Mouse (Mus musculus): Measurements from ENCODE around the gene Ccl27a.

The Ccl27a gene

DNA sequence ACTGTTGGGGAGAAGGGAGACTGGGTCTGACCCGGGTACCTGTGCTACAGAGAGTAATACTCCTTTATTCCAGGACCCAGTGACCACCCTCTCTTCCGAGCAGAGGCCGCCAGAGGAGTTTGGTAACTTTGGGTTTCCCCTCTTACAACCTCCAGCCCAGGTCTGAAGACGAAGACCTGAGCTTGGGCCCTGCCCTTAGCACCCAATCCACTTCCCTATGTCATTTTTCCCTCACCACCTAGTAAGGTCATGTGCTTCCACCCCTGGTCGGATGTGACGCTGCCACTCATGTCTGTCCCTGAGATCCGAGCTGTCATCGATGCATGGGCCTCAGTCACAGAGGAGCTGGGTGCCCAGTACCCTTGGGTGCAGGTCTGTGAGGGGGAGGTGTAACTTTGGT lies 17.6 kb downstream of the Ccl27a start:
- in situ Hi-C loops (cut with MboI, MseI): loop anchor here (25.0 kb wide), 1 partner anchor 156 kb away; the partner anchor contains the start of gene Gm21541

DNA sequence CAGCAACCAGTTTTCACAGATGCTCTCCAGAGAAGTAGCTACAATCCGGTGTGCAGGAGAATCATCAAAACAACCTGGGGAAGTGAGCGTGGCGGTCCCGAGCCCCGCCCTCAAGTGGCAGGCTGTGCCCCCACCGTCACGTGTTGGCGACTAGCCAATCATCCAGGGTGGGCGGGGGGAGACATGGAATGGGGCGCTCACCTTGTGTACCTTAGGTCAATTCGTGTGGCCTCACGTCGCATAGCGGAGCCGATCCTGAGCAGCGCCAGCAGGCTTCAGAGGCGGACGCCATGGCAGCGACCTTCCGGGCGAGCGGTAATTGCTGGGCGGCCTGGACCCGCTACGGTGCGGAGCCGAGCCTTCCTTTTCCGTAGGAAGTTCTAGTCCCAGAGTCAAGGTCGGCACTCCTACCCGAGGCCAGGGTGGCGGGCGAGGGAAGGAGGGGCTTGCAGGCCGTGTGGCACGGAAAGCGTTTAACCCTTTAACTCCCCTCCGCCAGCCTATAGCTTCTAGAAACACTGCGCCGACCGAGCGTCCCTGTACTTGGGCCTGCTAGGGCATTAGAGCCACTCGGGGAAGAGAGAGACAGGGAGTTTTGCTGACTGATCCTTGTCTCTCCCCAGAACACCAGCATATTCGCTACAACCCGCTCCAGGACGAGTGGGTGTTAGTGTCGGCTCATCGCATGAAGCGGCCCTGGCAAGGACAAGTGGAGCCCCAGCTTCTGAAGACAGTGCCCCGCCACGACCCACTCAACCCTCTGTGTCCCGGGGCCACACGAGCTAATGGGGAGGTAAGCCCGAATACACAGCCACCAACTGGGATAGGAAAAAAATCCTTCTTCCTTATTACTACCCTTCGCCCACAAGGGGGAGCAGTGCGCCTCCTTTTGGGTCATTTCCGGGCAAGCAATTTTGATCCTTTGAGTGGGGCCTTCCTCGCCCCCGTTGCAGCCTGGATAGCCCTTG lies 18.4 kb downstream of the Ccl27a start, which contains the start of gene Sigmar1:
TSS of gene Sigmar1 (minus strand) at position 820 of the 968 bp plus-strand sequence.
- in situ Hi-C loops (cut with MboI, MseI): loop anchor here (25.0 kb wide), 1 partner anchor 157 kb away; the partner anchor contains the start of gene Gm21541

DNA sequence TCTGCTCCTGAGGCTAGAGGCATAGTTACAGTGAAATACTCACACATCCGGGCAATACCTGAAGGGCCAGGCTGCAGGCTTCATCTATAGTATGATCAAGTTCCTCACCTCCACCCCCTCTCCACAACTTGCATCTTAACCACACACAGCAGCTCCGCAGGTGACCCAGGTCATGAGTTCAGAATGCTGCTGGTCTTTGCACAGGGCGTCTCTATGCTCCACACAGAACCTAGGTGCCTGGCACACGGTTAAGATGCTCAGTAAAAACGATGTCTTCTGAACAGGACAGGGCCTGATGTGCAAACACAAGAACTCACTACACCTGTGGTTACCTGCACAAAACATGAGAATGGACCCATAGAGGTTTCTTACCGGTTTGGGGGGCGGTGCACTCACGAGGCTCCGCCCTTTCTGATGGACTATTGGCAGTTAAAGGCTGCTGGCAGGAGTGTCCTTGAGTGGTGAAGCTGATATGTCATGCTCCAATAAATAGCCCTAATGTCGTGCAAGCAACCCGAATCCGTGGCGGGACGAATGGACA lies 19.2 kb downstream of the Ccl27a start, which contains the start of gene Galt:
TSS of gene Galt (plus strand) at position 432 of the 541 bp plus-strand sequence.
- in situ Hi-C loops (cut with MboI, MseI): loop anchor here (25.0 kb wide), 1 partner anchor 157 kb away; the partner anchor contains the start of gene Gm21541

DNA sequence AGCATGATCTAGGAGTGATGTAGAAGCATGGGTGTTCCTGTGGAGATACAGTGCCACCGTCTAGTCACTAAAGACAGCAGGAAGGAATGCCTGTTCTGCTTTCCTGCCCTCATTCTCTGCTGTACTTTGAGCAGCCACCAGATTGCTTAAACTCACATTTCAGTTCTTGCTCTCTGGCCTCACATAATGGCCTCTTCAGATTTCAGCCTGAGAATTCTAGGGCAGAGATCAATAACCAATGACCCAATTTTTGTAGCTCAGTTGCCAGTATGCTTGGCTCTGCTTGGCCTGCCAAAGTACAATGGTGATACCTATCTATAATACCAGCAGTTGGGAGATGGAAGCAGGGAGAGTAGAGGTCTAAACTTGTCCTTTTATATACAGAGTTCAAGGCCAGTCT lies 29.0 kb downstream of the Ccl27a start:
- in situ Hi-C loops (cut with MboI, MseI): no loop called here

DNA sequence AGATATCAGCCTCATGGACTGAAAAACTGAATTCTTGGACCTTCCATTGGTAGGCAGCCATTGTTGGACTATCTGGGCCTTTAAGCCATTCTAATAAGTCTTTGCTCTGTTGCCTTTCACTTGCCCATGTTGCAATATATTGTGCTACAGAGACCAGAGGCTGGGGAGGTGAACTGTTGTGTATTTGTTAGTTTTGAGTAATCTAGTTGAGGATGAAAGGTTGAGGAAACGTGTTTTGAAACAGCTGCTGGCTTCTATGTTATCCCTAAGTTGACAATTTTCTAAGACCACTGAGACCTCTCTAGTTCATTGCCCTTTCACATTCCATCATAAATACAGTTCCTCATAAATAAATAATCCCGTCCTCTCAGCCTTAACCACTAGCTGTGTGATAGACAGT lies 29.9 kb downstream of the Ccl27a start:
- in situ Hi-C loops (cut with MboI, MseI): no loop called here

DNA sequence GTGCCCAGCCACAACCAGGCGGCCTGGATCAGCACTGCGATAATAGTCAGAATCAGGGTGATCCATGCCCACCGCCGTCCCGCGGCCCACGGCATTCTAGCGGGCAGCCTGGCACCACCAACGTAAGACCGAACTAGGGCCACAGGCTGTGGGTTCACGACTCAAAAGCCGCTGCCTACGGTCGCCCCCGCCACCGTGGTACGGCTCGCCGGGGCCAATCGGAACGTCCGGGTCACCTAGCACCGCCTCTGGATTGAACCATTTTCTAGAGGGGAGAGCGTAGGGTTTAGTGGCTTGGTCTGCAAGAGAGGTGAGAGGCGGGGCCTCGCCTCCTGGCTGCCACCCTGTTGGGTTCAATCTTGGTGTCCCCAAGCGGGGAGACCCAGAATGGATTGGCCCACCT lies 32.9 kb downstream of the Ccl27a start:
- in situ Hi-C loops (cut with MboI, MseI): no loop called here

DNA sequence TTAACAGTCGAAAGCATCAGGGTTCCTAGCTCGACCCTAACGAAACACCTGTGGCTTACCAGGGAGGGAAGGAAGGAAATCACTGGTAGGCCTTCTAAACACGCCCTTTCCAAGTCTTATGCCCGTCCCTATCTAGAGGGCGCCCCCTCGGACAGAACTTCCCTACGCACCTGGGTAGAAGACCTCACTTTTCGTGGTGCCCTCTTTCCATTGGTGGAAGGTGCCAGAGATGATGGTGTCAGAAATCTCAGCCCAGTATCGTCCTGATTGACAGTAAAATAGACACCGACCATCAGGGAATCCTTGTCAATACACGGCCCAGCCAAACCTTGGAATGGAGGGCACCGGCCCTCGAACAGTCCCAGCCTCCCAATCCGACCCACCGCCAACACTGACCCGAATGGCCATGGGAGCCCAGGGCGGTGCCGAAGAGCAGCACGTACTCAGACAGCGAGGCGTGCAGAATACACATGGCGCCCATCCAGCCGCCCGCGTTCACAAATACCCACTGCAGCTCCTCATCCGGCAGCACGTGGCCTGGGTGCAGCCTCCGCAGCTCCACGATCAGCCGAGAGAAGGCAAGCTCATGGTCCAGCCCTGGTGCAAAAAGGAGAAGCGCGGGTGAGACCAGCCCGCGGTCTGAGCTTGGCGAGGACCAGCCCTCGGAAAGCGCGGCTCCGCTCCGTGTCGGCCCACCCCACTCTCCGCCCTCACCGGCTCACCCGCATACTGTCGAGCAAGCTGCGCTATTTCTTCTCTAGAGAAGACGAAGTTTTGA lies 33.5 kb downstream of the Ccl27a start:
- in situ Hi-C loops (cut with MboI, MseI): no loop called here

DNA sequence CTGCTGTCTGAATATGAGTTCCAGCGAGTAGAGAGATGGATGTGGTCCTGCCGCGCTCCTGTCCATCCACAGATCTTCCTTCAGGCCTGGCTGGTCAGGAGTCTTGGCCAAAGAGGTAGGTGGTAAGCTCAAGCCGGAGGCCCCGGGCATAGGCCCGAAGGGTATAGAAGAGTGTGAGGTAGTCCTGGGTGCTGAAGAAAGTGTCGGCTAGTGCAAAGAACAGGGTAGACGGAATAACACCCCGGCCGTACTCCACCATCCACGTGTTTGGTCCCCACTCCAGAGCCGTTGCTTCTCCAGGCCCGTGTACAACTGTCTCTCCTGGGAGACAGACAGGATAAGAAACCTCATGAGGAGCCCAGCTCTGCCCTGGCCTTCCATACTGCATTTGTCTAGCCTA lies 34.8 kb downstream of the Ccl27a start:
- in situ Hi-C loops (cut with MboI, MseI): loop anchor here (10.0 kb wide), 1 partner anchor 1206 kb away; the partner anchor contains the start of gene Dnajb5

DNA sequence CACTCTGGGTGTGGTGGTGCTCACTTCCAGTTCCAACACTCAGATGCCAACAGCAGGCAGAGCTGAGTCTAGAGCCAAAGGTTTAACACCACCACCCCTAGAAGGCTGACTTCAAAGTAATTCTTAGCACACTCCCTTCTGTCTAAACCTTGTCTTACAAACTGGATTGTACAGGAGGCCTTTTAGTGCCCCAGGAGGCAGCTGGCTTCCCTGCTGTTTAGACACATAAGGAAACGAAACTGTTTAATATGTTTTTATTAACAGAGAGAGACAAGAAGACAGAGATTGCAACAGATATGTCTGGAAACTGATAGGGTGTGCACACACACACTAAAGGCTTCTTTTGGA lies 35.8 kb downstream of the Ccl27a start:
- in situ Hi-C loops (cut with MboI, MseI): loop anchor here (10.0 kb wide), 1 partner anchor 1207 kb away; the partner anchor contains the start of gene Dnajb5

DNA sequence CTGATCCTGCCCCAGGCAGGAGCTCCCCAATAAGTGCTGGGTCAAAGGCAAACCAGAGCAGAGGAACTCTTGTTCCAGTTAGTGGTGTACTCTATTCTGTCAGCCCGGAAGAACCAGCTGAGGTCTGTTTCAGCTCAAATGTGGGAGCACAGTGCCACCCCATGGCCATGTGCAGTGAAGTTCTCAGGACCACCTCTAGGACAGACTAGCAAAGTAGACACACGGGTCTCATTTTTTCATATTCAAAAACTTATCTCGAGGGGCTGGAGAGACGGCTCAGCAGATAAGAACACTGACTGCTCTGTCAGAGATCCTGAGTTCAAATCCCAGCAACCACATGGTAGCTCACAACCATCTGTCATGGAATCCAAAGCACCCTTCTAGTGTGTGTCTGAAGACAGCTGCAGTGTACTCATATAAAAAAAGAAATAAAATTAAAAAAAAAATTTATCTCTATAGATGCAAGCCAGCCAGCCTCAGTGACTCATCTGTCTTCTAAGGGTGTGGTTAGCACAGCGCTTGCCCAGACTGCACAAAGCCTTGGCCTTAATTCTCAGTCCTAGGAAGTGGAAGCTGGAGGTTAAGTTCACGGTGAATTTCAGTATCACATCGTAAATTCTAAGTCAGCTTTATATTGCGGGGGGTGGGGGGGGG lies 36.3 kb downstream of the Ccl27a start:
- in situ Hi-C loops (cut with MboI, MseI): loop anchor here (10.0 kb wide), 1 partner anchor 1207 kb away; the partner anchor contains the start of gene Dnajb5

DNA sequence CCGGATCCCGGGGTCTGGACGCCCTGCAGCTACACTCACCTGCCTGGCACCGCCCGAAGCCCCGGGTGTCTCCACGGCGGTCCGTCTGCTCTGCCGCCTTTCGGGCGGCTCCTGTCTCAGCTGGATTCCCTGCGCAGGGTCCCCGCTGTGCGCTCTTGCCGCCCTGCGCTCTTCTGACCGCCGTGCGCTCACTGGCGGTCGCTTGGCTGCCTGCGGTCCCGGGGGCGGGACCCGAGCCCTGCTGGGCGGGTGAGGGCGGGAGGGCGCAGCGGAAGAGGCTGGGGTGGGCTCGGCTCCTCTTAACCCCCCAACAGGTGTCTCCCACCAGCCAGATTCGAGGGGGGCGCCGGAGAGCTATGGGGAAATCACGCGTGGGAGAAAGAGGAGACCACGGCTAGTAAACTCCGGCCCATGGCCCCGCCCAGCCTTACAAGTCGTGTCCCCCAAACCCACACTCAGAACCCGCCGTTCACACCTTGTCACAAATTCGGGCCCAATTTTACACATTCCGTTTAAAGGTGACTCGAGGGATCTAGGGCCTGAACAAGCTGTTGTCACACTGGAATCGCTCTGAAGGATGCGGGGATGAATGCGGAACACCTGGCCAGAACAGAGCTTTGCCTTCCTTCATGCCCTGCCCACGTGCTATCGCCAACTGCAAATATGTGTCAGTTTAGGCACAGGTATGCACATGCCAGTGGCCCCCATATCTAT lies 42.8 kb downstream of the Ccl27a start, which contains the start of gene Arid3c:
TSS of gene Arid3c (minus strand) at position 91 of the 714 bp plus-strand sequence.
- in situ Hi-C loops (cut with MboI, MseI): loop anchor here (10.0 kb wide), 1 partner anchor 1214 kb away; the partner anchor contains the start of gene Dnajb5

DNA sequence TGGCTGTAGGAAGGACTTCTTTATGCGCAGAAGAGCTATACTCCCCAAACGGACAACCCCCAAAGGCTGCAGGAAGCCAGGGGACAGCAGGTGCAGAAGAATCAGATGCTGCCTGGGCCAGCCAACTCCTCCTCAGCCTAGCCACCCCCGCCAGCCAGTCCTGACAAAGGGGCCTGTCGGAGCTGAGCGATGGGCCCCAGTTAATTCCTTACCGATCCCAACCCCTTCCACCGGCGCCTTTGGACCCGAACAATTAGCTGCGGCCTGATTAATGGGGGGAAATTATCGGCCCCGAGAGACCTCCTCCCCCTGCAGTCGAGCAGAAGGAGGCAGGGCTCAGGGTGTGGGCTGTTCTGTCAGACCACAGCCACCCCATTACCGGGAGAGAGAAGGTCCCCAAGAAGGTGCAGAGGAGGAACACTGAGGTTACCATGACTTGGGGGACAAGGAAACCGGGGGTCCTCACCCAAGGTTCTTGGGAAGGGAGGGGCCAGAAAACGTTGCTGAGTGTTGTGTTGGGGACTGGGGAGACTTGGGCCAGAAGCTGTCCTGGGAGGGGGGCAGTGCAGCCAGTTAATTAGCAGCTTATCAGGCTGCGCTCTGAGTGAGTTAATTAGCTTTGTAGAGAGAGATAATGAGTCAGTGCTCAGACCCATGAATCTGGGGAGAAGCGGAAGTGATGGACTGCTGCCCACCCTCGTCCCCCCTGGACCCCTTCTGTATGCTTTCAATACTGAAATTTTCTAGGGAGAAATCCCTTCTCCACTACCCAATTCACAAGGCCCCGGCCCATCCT lies 47.0 kb downstream of the Ccl27a start:
- in situ Hi-C loops (cut with MboI, MseI): no loop called here

DNA sequence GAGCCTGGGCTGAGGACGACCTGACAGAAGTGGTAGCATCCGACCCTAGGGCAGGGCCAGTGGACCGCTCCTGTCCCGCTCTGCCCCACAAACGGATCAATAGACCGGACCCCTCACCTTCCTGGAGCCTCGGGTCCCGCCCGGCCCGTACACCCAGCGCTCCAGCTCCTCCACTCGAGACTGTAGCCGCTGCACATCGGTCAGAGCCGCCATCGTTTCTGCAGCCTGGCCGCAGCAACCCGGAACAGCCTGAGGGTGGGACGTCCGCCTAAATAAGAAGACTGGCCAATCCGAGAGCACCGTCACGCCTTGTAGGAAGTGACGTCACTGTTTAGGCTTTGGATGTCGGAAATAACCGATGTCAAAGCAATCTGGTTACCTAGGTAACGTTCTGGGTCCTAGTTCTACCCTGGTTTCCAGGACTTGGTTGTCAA lies 51.1 kb downstream of the Ccl27a start, which contains the start of gene Dctn3:
TSS of gene Dctn3 (minus strand) at position 253 of the 434 bp plus-strand sequence.
- in situ Hi-C loops (cut with MboI, MseI): loop anchor here (25.0 kb wide), 1 partner anchor 1011 kb away; the partner anchor contains the start of genes Aptx and Dnaja1

All from T-helper 1 cell (primary cell).